Mouse (Mus musculus) gastrocnemius, postnatal 25 days (tissue): ENCODE data around the gene Rab33a. TPM values are rescaled to one million over a fixed set of nuclear protein-coding genes. Genes with fewer than 3 reads are reported as not detected.

ENCODE experiments used
- DNase-seq: peaks from one replicate; pipeline ENCODE4 v3.0.0; 2022
- long read RNA-seq, 2 experiments: library from polyadenylated mRNA; stranded (forward); transcript quantifications; one replicate each; pipeline ENCODE4 v2.0.0; 2021
- total RNA-seq, 2 experiments: library from RNA; stranded (reverse); gene quantifications; 1 replicate in 1 of 2; 2 replicates in 1 of 2; pipeline ENCODE4 v1.2.3; 2021

Rab33a gene
- total RNA-seq, result 1 to 10 TPM in 1 of 2 experiments, not detected in 1; 1.2 TPM
- long read RNA-seq, experiment 1, result 0 reads
- long read RNA-seq, experiment 2, result 0 reads

- peak; percentile 6 for DNase-seq
Measured at GRCm38 (mm10) chrX:48518808-48519548, at the start of gene Rab33a. Gene Rab33a, plus strand, starts transcription at chrX:48519285.

GRCm38 (mm10) chrX:48481095-48481494, 38.0 kb upstream of the Rab33a start:
- DNase-seq, result no peak

DNA sequence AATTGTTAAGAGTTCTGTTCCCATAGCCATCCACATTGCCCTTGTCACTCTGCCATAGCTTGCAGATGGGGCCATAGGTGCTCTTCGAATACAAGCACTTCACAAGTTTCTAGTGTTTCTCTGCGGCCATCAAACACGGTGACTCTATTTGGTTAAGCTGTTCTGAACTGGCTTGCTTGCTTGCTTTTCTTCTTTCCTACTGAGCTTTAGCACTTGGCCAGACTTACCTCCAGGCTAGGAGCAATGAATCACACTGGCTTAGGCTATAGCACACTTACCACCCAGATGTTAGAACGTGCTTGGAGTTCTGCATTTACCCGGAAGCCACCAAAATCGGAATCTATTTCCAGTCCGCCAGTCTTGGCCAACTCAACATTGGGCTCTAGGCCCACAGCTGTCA, 37.4 kb upstream of the Rab33a start:
- DNase-seq, result no peak

DNA sequence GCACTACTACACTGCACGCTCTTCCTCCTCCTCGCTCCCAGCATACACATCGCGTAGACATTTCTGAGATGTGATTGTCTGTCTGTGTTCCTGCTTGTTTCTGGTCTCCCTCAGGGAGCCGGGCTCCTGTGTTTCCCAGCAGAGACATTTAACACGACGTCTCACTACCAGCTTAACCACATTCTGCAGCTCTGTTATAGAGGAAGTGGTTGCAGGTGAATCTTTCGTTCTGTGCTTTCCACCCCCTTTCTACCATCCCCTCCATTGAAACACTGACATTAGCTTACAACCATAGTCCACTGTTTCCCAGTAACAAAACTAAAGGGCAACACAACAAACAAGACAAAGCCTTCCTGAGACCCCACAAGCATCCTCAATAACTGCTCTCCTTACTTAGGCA, 25.3 kb upstream of the Rab33a start:
- no peak for DNase-seq

- peak; percentile 95 for DNase-seq
Measured at GRCm38 (mm10) chrX:48513166-48513807, 5.8 kb upstream of the Rab33a start, which contains the start of gene Aifm1. Gene Aifm1, minus strand, starts transcription at chrX:48513563.

DNA sequence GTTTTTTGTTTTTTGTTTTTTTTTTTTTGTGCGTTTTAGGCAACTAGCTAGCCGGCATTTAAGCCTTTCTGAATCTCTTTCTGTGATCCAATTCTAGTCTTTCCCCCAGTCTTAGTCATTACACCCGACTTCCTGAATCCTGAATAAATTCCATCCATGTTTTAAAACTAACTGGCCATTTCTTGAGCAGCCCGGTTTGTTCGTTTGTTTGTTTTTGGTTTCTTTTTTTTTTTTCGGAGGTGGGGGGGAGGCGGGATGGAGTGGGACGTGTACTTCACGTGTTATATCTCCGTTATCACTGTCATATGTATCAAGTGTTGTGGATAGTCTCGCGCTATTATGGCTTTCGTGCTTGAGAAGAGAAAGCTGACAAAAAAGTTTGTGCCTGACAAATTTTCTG, 5.3 kb upstream of the Rab33a start:
- no peak for DNase-seq

GRCm38 (mm10) chrX:48518211-48518807, 776 bp upstream of the Rab33a start:
- DNase-seq, result no peak

DNA sequence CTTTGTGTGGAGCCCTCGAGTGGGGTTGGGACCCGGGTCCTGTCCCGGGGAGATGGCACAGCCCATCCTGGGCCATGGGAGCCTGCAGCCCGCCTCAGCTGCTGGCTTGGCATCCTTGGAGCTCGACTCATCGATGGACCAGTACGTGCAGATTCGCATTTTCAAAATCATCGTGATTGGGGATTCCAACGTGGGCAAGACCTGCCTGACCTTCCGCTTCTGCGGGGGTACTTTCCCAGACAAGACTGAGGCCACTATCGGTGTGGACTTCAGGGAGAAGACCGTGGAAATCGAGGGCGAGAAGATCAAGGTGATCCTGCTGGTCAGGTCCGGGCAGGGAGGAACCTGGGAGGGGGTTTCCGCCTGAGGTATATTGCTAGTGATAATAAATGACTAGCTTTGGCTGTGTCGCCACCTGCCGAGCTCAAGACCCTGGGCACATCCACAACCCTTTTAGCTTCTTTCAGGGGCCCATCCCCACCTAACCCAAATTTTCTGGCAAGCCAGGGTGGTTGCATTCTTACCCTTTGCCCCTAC, 532 bp downstream of the Rab33a start:
- no peak for DNase-seq

GRCm38 (mm10) chrX:48521651-48522050, 2.6 kb downstream of the Rab33a start:
- no peak for DNase-seq

DNA sequence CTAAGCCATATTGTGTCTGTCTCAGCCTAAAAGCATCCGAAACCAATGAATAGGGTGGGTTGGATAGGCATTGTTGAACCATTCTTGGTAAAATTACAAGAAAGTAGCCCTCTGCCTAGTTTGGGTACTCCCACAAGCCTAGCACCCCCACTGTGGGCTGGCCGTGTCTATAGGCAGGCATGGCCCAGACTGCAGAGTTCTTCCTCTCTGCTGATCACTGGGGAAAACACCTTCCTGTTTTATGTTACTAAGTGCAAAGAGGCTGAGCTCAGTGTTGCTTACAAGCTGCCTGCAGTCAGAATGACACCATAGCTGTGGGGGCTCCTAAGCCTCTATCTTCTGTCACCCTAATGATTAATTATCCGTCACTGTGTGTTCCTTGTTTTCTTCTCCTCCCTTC, 4.4 kb downstream of the Rab33a start:
- DNase-seq, result no peak

DNA sequence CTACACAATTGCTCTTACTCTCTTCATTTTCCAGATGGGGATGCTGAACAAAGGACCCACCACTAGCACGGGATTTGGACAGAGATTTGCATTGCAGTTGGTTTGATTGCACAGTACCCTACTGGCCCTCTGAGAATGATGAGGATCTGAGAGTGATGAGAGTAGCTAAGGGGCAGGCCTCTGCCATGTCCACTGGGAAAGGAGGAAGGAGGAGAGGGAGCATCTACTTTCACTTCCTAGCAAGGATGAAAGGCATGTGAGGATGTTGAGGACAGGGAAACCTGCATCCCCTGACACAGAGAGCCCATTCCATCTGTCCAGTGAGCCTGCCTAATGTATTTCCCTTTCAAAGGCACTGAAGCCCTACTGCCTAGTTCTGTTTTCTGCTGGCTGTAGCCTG, 6.2 kb downstream of the Rab33a start:
- DNase-seq, result no peak

DNA sequence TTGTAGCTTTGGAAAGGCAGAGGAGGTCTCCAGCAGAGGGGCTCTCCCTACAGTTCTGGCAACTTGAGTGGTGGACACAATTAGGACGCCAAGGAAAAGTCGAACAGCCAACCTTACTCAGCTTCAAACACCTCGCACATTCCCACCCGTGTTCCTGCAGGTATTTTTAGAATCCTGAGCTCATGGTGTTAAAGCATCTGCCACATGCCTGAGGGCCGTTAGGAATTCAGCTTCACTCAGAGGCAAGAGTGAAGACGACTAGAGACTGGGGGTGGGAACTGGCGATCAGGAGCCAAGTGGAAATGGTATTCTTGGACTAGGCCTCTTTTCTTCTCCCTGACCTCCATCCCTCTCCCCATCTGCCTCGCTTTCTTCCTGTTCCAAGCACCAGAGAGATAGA, 6.8 kb downstream of the Rab33a start:
- no peak for DNase-seq

DNA sequence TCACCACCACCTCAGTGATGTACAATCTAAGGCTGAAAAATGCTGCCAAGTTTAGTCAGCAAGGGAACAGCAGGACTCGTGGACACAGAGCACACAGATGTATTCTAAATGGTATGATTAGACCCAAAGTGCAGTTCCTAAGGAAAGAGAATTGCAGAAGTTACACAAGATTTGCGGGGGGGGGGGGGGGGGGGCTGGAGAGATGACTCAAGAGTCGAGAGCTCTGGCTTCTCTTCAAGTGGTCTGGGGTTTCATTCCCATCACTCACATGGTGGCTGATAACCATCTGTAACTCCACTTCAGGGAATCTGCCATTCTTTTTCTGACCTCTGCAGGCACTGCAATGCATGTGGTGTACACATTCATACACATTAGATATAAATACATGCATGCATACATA, 7.3 kb downstream of the Rab33a start:
- DNase-seq, result no peak

GRCm38 (mm10) chrX:48532175-48532574, 13.1 kb downstream of the Rab33a start:
- peak; percentile 31 for DNase-seq

Other genes starting within 250 kb of the Rab33a start
- gene Bcorl1, start 177.9 kb upstream of the Rab33a start, total RNA-seq, result 1 to 10 TPM; 6.4 to 6.8 TPM
- 1 to 10 TPM; 2.1 to 2.5 TPM for gene Elf4, start 56.2 kb upstream of the Rab33a start, total RNA-seq
- gene Aifm1, start 5.7 kb upstream of the Rab33a start, total RNA-seq, result 10 to 100 TPM; 44.3 to 49.7 TPM
- 1 to 10 TPM; 4.2 to 4.7 TPM for gene Zfp280c, start 75.2 kb downstream of the Rab33a start, total RNA-seq
- 1 to 10 TPM in 1 of 2 experiments, under 1 TPM in 1; 0.95 to 2.0 TPM for gene Slc25a14, start 104.1 kb downstream of the Rab33a start, total RNA-seq
- gene Gpr119, start 155.2 kb downstream of the Rab33a start, total RNA-seq, result not detected
- gene Rbmx2, start 175.7 kb downstream of the Rab33a start, total RNA-seq, result 1 to 10 TPM in 1 of 2 experiments, under 1 TPM in 1; 0.94 to 1.2 TPM